ENCODE assay signal across 10 mouse cellular contexts in the genomic region with DNA sequence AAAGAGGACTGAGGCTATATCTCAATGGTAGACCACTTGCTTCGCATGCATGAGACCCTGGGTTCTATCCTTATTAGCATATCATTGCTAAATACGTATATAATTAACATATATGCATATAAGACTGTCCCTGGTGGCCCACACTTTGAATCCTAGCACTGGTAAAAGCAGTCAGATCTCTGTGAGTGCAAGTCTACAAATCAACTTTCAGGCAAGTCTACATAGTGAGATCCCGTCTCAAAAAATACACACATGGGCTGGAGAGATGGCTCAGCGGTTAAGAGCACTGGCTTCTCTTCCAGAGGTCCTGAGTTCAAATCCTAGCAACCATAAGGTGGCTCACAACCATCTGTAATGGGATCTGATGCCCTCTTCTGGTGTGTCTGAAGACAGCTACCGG. TPM values are rescaled to one million over a fixed set of nuclear protein-coding genes. Genes with fewer than 3 reads are reported as not detected.
A peak's percentile ranks its signal among the peaks of the same experiment; 100 is the strongest.
DNase-seq lines count a peak whose midpoint lies in the region; ATAC-seq lines count a peak whose summit lies in the region.
"Had no signal": no experiment of that assay in that cellular context is flagged by ENCODE, and none has a peak within 500 bp of the region (broad histone marks: within the 10 kb centered on the region; RNA-seq: fewer than 3 reads in every experiment).

No protein-coding gene starts in this region.

- H3K4me2 ChIP-seq in lung, embryonic 16.5 days (ENCODE audit: low read depth, low read length), result peak overlapping the region; percentile 39
- H3K4me2 ChIP-seq in intestine, embryonic 15.5 days (replicated peaks), result peak overlapping the region; percentile 73

- H3K4me1 ChIP-seq in lung, embryonic 16.5 days (replicated peaks; ENCODE audit: control insufficient read depth, insufficient read depth, low read length), result peaks cover 31% of the 10 kb centered on the region
- peaks cover 27% of the 10 kb centered on the region for H3K4me1 ChIP-seq in intestine, embryonic 15.5 days (replicated peaks)

- no peaks in the 10 kb centered on the region for H3K9me3 ChIP-seq in lung, embryonic 16.5 days (ENCODE audit: control insufficient read depth, low read length)
- H3K9me3 ChIP-seq in intestine, embryonic 15.5 days, result no peaks in the 10 kb centered on the region

- intact Hi-C loops in left cerebral cortex, postnatal 25 days (cut with DNase I), result no loop called here

- H3K27ac ChIP-seq in lung, embryonic 16.5 days (ENCODE audit: low read length), result peak overlapping the region; percentile 79; the same call in 1 of the 2 replicates
- H3K27ac ChIP-seq in intestine, embryonic 15.5 days, result 0 out of 2 replicates have a peak overlapping the region, but pooled peaks have one; percentile 64
- H3K27ac ChIP-seq: macrophage had no signal

- no peak for ATAC-seq in lung, embryonic 16.5 days (ENCODE audit: low read depth)
- ATAC-seq in intestine, embryonic 15.5 days, result no peak

- DNase-seq in heart, adult 11 months, result peak; percentile 90
- no peak for DNase-seq in heart, postnatal 4 days
- DNase-seq in lung, postnatal 4 days, result no peak
- peak; percentile 69 for DNase-seq in retina, postnatal 1 day
- no peak for DNase-seq in spleen, postnatal 14 days (ENCODE audit: low spot score in 2 of 2)
- DNase-seq in left cerebral cortex, postnatal 25 days (ENCODE audit: low spot score in 2 of 2), result no peak

- H3K4me3 ChIP-seq in lung, embryonic 16.5 days (ENCODE audit: low read length), result no peak overlapping the region
- no peak overlapping the region for H3K4me3 ChIP-seq in intestine, embryonic 15.5 days (replicated peaks)

- H3K9ac ChIP-seq in lung, embryonic 16.5 days (ENCODE audit: low read length), result no peak overlapping the region
- H3K9ac ChIP-seq in intestine, embryonic 15.5 days, result no peak overlapping the region

- no peaks in the 10 kb centered on the region for H3K36me3 ChIP-seq in lung, embryonic 16.5 days (ENCODE audit: control insufficient read depth, insufficient read depth, low read length)
- no peaks in the 10 kb centered on the region for H3K36me3 ChIP-seq in intestine, embryonic 15.5 days

- 29% methylated on average over 5 of the region's 5 CpGs for WGBS in lung, embryonic 16.5 days
- WGBS in intestine, embryonic 15.5 days, result 26% methylated on average over 5 of the region's 5 CpGs

- H3K27me3 ChIP-seq in lung, embryonic 16.5 days (ENCODE audit: control insufficient read depth, insufficient read depth, low read depth, low read length), result no peaks in the 10 kb centered on the region
- no peaks in the 10 kb centered on the region for H3K27me3 ChIP-seq in intestine, embryonic 15.5 days (replicated peaks)
- H3K27me3 ChIP-seq: Patski had no signal

RNA-seq across cellular contexts. Expression of a gene that starts 6.6 kb away (rescaled TPM):
- total RNA-seq in heart, postnatal 4 days (2021), result 10 to 100 TPM; 10.5 to 12.7 TPM
- 28.1 and 31.4 TPM in 2 replicates for polyA plus RNA-seq in lung, embryonic 16.5 days (2015; fragmentation: Nextera tagmentation; extraction: Ambion mirVana)
- 18.6 and 19.8 TPM in 2 replicates for polyA plus RNA-seq in intestine, embryonic 15.5 days (2015; fragmentation: Nextera tagmentation; extraction: Ambion mirVana)
- total RNA-seq in left cerebral cortex, postnatal 25 days (2021), result 10 to 100 TPM; 31.1 to 34.0 TPM

RNA-seq across cellular contexts. Expression of a gene that starts 15.4 kb away (rescaled TPM):
- total RNA-seq in heart, postnatal 4 days (2021), result 10 to 100 TPM; 62.9 to 66.0 TPM
- polyA plus RNA-seq in lung, embryonic 16.5 days (2015; fragmentation: Nextera tagmentation; extraction: Ambion mirVana), result 70.1 and 74.4 TPM in 2 replicates
- polyA plus RNA-seq in intestine, embryonic 15.5 days (2015; fragmentation: Nextera tagmentation; extraction: Ambion mirVana), result 56.9 and 58.2 TPM in 2 replicates
- total RNA-seq in left cerebral cortex, postnatal 25 days (2021), result 10 to 100 TPM; 19.9 to 21.0 TPM

RNA-seq across cellular contexts. Expression of a gene that starts 25.0 kb away (rescaled TPM):
- total RNA-seq in heart, postnatal 4 days (2021), result not detected
- 9.7 and 9.8 TPM in 2 replicates for polyA plus RNA-seq in lung, embryonic 16.5 days (2015; fragmentation: Nextera tagmentation; extraction: Ambion mirVana)
- 2.1 and 2.9 TPM in 2 replicates for polyA plus RNA-seq in intestine, embryonic 15.5 days (2015; fragmentation: Nextera tagmentation; extraction: Ambion mirVana)
- not detected for total RNA-seq in left cerebral cortex, postnatal 25 days (2021)
- polyA plus RNA-seq: macrophage, Patski had no signal

Comparison
In these comparisons a context has a peak if more than half of its experiments do, and no peak if none do; other contexts are left out.
1. DNase-seq: peak in heart, adult 11 months (single experiment) and retina, postnatal 1 day (single experiment); none in heart, postnatal 4 days (single experiment), lung, postnatal 4 days (0 of 2), spleen, postnatal 14 days (0 of 2) and left cerebral cortex, postnatal 25 days (0 of 2).